Mouse (Mus musculus) testis, adult 2 months (tissue): ENCODE data around the gene Itgb7.

Source experiments
- CTCF ChIP-seq: fragments of 200-500 bp; IDR thresholded peaks from 2 replicates; pipeline ENCODE4 v1.5.1; 2012; ENCODE audit warnings: low read depth, mild to moderate bottlenecking, inconsistent platforms, low read length, moderate library complexity; ENCODE audit not compliant: control insufficient read depth, insufficient read depth, insufficient replicate concordance
- POLR2A ChIP-seq: fragments of 200-500 bp; IDR thresholded peaks from 2 replicates; pipeline ENCODE4 v1.6.1; 2012; ENCODE audit warnings: low read depth, mild to moderate bottlenecking, inconsistent platforms, low read length, moderate library complexity; ENCODE audit not compliant: control insufficient read depth

DNA sequence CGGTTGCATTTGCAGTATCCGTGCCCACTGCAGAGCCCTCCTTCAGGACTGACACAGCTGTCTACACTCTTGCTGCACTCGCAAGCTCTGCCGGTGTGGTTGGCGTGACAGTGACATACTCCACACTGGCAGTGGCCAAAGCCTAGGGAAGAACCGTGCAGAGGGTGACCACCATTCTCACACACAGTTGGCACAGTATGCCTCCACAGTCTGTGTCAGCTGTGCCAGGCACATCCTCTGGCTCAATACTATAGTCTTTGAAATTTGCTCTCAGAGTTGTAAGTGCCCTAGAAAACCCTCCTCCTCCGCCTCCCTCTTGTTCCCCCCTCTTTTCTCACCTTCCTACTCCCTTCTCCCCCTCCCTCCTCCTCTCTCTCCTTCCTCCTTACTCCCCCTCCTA lies 14.4 kb downstream of the Itgb7 start:
- TF ChIP-seq CTCF (no peak), POLR2A (no peak)
